Mouse (Mus musculus): ENCODE measurements around the gene Apol9b.
A peak's percentile ranks its signal among the peaks of the same experiment; 100 is the strongest.

The Apol9b gene

DNA sequence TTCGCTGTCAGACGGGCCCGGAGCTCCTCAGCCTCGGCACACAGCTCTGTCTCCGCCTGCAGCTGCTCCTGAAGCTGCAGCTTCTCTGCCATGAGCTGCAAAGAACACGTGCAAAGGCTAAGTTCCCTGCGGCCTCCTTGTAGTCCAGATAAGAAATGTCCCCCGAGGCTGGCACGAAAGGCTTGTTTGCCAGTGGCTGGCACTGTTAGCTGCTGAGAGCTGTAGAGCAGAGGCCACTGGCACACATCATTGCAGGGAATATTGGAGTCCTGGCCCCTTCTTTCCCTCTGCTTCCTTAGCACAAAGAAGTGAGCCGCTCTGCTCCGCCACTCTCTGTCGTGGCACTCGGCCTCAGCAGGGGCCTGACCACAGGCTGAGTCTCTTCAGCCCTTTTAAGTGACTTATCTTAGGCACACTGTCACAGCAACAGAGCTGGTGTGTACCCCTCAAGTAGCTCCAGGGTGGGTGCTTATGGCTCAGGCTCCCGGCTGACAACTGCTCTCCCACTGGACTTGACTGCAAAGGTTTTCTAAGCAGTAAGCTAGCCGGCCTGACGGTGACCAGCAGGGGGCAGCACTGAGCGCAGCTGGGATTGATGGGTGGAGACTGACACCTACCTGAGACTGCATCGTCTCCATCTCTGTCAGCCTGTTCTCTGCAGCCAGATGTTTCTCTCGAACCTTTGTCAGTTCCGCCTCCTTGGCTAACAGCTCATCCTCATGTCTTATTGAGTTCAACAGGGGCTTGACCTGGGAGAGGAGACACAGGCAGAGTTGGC, 46.5 kb downstream of the Apol9b start:
- DNase-seq (ENCODE audit: inconsistent ontology term) = peak; percentile 69

DNA sequence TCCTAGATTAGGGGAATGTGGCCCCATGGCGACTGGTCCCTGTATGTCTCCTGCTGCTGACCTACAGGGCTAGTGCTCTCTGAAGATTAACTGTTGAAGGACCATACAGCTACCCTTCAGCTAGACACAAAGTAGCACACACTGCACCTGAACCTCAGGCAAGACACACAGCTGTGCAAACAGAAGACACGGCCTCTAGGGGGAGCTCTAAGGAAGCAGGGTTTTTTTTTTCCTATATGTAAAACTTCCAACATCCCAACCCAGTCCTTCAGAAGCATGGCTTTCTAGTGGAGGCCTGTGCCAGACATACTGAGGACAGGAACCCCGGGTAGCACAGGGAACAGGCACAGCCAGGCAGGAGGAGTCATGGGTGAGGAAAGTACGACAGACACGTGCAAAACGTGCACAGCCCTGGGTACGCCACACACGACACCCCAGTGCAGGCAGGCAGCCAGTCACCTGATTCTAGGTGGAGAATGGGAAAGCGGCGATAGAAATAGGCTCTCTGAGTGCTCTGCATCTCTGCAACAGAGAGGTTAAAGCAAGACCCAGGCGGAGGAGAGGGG, 53.7 kb downstream of the Apol9b start:
- no peak for DNase-seq (ENCODE audit: inconsistent ontology term)

DNA sequence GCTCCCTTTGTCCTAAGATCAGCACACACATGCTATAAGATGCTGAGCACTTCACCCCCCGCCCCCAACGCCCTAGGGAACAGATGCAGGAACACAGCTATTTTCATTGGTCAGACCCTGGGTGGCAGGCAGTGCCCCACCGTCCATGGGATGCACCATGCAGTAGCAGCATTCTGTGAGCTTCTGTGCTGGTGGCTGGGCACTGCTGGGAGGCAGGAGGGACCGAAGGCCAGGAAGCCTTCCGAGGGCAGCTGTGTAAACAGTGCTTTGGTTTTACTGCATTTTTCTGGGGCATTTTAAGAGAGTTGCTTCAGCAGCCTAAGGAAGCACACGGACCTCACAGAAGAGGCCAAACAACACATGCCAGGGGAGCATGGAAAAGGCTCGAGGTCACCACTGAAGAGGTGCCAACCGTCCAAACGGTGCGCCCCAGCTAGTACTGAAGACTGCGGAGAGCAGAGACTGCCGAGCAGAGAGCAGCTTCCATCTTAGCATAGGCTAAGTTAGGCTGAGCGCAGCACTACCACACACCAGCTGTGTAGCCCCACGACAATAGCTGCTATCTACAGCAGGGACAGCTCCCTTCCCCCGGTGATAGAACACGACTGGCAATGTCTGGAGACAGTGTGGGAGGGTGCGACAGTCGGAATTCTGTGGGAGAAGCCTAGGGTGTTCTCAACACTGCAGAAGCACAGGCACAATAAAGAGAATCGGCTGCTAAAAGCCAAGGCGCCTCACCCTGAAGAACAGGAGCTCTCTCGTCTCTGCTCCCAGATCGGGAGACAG, 55.4 kb downstream of the Apol9b start:
- no peak for DNase-seq (ENCODE audit: inconsistent ontology term)

DNA sequence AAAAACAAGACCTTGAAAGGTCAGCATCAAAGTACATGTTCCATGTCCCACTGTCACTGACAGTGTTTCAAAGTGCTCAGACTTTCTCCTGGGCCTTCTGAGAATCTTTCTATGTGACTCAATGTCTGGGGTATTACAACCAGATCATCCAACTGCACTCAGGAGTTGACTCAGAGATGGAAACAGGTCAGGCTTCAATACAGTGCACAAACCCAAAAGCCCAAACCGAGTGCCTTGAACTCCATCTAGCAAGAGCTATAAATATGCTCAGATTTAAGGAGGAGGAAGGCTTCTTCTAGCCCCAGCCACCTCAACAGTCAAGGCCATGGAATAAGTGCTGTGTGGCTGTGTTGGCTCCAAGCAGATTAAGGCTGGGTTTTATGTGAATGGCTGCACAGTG, 57.0 kb downstream of the Apol9b start:
- DNase-seq (ENCODE audit: inconsistent ontology term) = no peak
